Mouse (Mus musculus) olfactory bulb, adult 2 months (tissue): ENCODE measurements around the gene Lef1. TPM values are rescaled to one million over a fixed set of nuclear protein-coding genes. Genes with fewer than 3 reads are reported as not detected.

Source experiments
- H3K27ac ChIP-seq: fragments of 200-500 bp; 2 replicates; pipeline ENCODE4 v1.5.1; 2012; ENCODE audit warnings: low read depth, low read length; ENCODE audit not compliant: insufficient read depth
- H3K4me1 ChIP-seq: fragments of 200-500 bp; 2 replicates; pipeline ENCODE4 v1.6.1; 2012; ENCODE audit warnings: low read length; ENCODE audit not compliant: control insufficient read depth, insufficient read depth
- H3K4me3 ChIP-seq: fragments of 200-500 bp; 2 replicates; pipeline ENCODE4 v1.5.1; 2012; ENCODE audit warnings: mild to moderate bottlenecking, low read depth, low read length, moderate library complexity; ENCODE audit not compliant: insufficient read depth
- CTCF ChIP-seq: fragments of 200-500 bp; IDR thresholded peaks from 2 replicates; pipeline ENCODE4 v1.5.1; 2012; ENCODE audit warnings: low read depth, mild to moderate bottlenecking, low read length, moderate library complexity; ENCODE audit not compliant: insufficient read depth
- POLR2A ChIP-seq: fragments of 200-500 bp; IDR thresholded peaks from 2 replicates; pipeline ENCODE4 v1.6.1; 2012; ENCODE audit warnings: mild to moderate bottlenecking, low read depth, low read length, moderate library complexity; ENCODE audit not compliant: insufficient read depth
- WGBS: fragments of 180-500 bp; shearing (Covaris S2); methylation state at CpG from one replicate; pipeline ENCODE4 v1.1.7; 2018; 5-methylcytosine and 5-hydroxymethylcytosine counted together
- polyA plus RNA-seq: library from polyadenylated mRNA; stranded (reverse); fragments of >200 nt; gene quantifications from 2 replicates; pipeline ENCODE4 v1.2.4, GENCODE M21; 2012; ENCODE audit warnings: low replicate concordance; ENCODE audit not compliant: missing spikeins, insufficient read depth, insufficient read length

Lef1 gene
- polyA plus RNA-seq, 1 experiment: 238 TPM

GRCm38 (mm10) chr3:131141546-131141945, 31.3 kb downstream of the Lef1 start:
- TF ChIP-seq POLR2A (no peak), CTCF (no peak)
- WGBS: 39% methylated on average over 4 of the region's 4 CpGs

GRCm38 (mm10) chr3:131144250-131144649, 34.0 kb downstream of the Lef1 start:
- H3K4me1 ChIP-seq: peaks cover 7% of the 10 kb centered on the region
- no peak overlapping the region for H3K27ac ChIP-seq
- TF ChIP-seq CTCF: no peak
- no peak for TF ChIP-seq POLR2A
- no peak overlapping the region for H3K4me3 ChIP-seq
- 79% methylated on average over 2 of the region's 2 CpGs for WGBS

More at GRCm38 (mm10) chr3:131141546-131141945, 31.3 kb downstream of the Lef1 start:
- no peak overlapping the region for H3K27ac ChIP-seq
- H3K4me1 ChIP-seq: peaks cover 15% of the 10 kb centered on the region
- no peak overlapping the region for H3K4me3 ChIP-seq

- TF ChIP-seq POLR2A (no peak), CTCF (no peak)
- WGBS: 94% methylated on average over 4 of the region's 4 CpGs
- H3K4me3 ChIP-seq: no peak overlapping the region
- peaks cover 17% of the 10 kb centered on the region for H3K4me1 ChIP-seq
- no peak overlapping the region for H3K27ac ChIP-seq
Measured at GRCm38 (mm10) chr3:131152921-131153320, 42.6 kb downstream of the Lef1 start.

- WGBS: 81% methylated on average over 4 of the region's 4 CpGs
- peaks cover 18% of the 10 kb centered on the region for H3K4me1 ChIP-seq
- no peak for TF ChIP-seq POLR2A
- TF ChIP-seq CTCF: no peak
Measured at GRCm38 (mm10) chr3:131153896-131154295, 43.6 kb downstream of the Lef1 start.

GRCm38 (mm10) chr3:131154576-131154975, 44.3 kb downstream of the Lef1 start:
- H3K27ac ChIP-seq: no peak overlapping the region
- WGBS: 59% methylated on average over 9 of the region's 9 CpGs

More at GRCm38 (mm10) chr3:131153896-131154295, 43.6 kb downstream of the Lef1 start:
- H3K4me3 ChIP-seq: no peak overlapping the region
- no peak overlapping the region for H3K27ac ChIP-seq

GRCm38 (mm10) chr3:131155066-131155465, 44.8 kb downstream of the Lef1 start:
- no peak overlapping the region for H3K27ac ChIP-seq

More at GRCm38 (mm10) chr3:131154576-131154975, 44.3 kb downstream of the Lef1 start:
- peaks cover 18% of the 10 kb centered on the region for H3K4me1 ChIP-seq
- TF ChIP-seq CTCF: no peak
- no peak for TF ChIP-seq POLR2A
- no peak overlapping the region for H3K4me3 ChIP-seq

GRCm38 (mm10) chr3:131155657-131156056, 45.4 kb downstream of the Lef1 start:
- Histone ChIP-seq H3K4me1 (peaks cover 22% of the 10 kb centered on the region), H3K4me3 (no peak overlapping the region), H3K27ac (no peak overlapping the region)
- 77% methylated on average over 3 of the region's 3 CpGs for WGBS
- TF ChIP-seq POLR2A: no peak
- TF ChIP-seq CTCF: no peak

More at GRCm38 (mm10) chr3:131155066-131155465, 44.8 kb downstream of the Lef1 start:
- 75% methylated on average over 7 of the region's 7 CpGs for WGBS
- TF ChIP-seq CTCF: no peak
- TF ChIP-seq POLR2A: no peak
- no peak overlapping the region for H3K4me3 ChIP-seq
- H3K4me1 ChIP-seq: peaks cover 18% of the 10 kb centered on the region

GRCm38 (mm10) chr3:131156377-131156776, 46.1 kb downstream of the Lef1 start:
- Histone ChIP-seq H3K27ac (no peak overlapping the region), H3K4me1 (peaks cover 28% of the 10 kb centered on the region), H3K4me3 (no peak overlapping the region)
- TF ChIP-seq CTCF (no peak), POLR2A (no peak)
- WGBS: 68% methylated on average over 11 of the region's 11 CpGs

GRCm38 (mm10) chr3:131157471-131157870, 47.2 kb downstream of the Lef1 start:
- H3K27ac ChIP-seq: no peak overlapping the region
- no peak overlapping the region for H3K4me3 ChIP-seq
- TF ChIP-seq CTCF (no peak), POLR2A (no peak)
- WGBS: 81% methylated on average over 7 of the region's 7 CpGs
- peaks cover 28% of the 10 kb centered on the region for H3K4me1 ChIP-seq
